Mouse (Mus musculus) urinary bladder, postnatal 25 days (tissue): ENCODE data around the gene Ccdc190.

Experiments
- DNase-seq: peaks from one replicate; pipeline ENCODE4 v3.0.0; 2022; ENCODE audit warnings: low spot score

The Ccdc190 gene

GRCm38 (mm10) chr1:169928454-169928971 is at the start of gene Ccdc190:
Gene Ccdc190 (plus strand): TSS chr1:169928648.
- DNase-seq: no peak

GRCm38 (mm10) chr1:169879060-169879459 is 49.4 kb upstream of the Ccdc190 start:
- no peak for DNase-seq

GRCm38 (mm10) chr1:169880181-169880580 is 48.3 kb upstream of the Ccdc190 start:
- no peak for DNase-seq

- DNase-seq: no peak
Measured at GRCm38 (mm10) chr1:169883081-169883565, 45.3 kb upstream of the Ccdc190 start.

GRCm38 (mm10) chr1:169889250-169889649 is 39.2 kb upstream of the Ccdc190 start:
- DNase-seq: no peak

- DNase-seq: no peak
Measured at GRCm38 (mm10) chr1:169893976-169894375, 34.5 kb upstream of the Ccdc190 start.

GRCm38 (mm10) chr1:169895686-169896085 is 32.8 kb upstream of the Ccdc190 start:
- no peak for DNase-seq

- no peak for DNase-seq
Measured at GRCm38 (mm10) chr1:169897916-169898315, 30.5 kb upstream of the Ccdc190 start.

- DNase-seq: no peak
Measured at GRCm38 (mm10) chr1:169898607-169899006, 29.8 kb upstream of the Ccdc190 start.

GRCm38 (mm10) chr1:169900771-169901336 is 27.6 kb upstream of the Ccdc190 start:
- no peak for DNase-seq

- DNase-seq: no peak
Measured at GRCm38 (mm10) chr1:169909163-169909562, 19.3 kb upstream of the Ccdc190 start.

GRCm38 (mm10) chr1:169909659-169910058 is 18.8 kb upstream of the Ccdc190 start:
- no peak for DNase-seq

GRCm38 (mm10) chr1:169910751-169911150 is 17.7 kb upstream of the Ccdc190 start:
- DNase-seq: no peak

GRCm38 (mm10) chr1:169911526-169911925 is 16.9 kb upstream of the Ccdc190 start:
- no peak for DNase-seq

GRCm38 (mm10) chr1:169916659-169917058 is 11.8 kb upstream of the Ccdc190 start:
- no peak for DNase-seq

- DNase-seq: no peak
Measured at GRCm38 (mm10) chr1:169917115-169917796, 11.2 kb upstream of the Ccdc190 start.

- DNase-seq: peak; percentile 36
Measured at GRCm38 (mm10) chr1:169917998-169918397, 10.4 kb upstream of the Ccdc190 start.

- DNase-seq: peak; percentile 76
Measured at GRCm38 (mm10) chr1:169919211-169919610, 9.2 kb upstream of the Ccdc190 start.

- peak; percentile 23 for DNase-seq
Measured at GRCm38 (mm10) chr1:169921710-169922211, 6.7 kb upstream of the Ccdc190 start.

- DNase-seq: no peak
Measured at GRCm38 (mm10) chr1:169924567-169924966, 3.9 kb upstream of the Ccdc190 start.

- no peak for DNase-seq
Measured at GRCm38 (mm10) chr1:169927753-169928369, 587 bp upstream of the Ccdc190 start.

- no peak for DNase-seq
Measured at GRCm38 (mm10) chr1:169931698-169932097, 3.2 kb downstream of the Ccdc190 start.
